In genomic region chr1:130515316-130515715, GRCm38 (mm10) we compare ENCODE assay signal across 13 mouse cellular contexts.
"Had no signal": no experiment of that assay in that cellular context is flagged by ENCODE, and none has a peak within 500 bp of the region (broad histone marks: within the 10 kb centered on the region; RNA-seq: fewer than 3 reads in every experiment).

No protein-coding gene starts in this region.

- H3K9me3 ChIP-seq: intestine, embryonic 15.5 days; kidney, embryonic 15.5 days; limb, embryonic 15.5 days; liver, embryonic 12.5 days; lung, embryonic 15.5 days; midbrain, embryonic 10.5 days; neural tube, embryonic 12.5 days had no signal

- H3K36me3 ChIP-seq: intestine, embryonic 15.5 days; kidney, embryonic 15.5 days; limb, embryonic 15.5 days; liver, embryonic 12.5 days; lung, embryonic 15.5 days; midbrain, embryonic 10.5 days; neural tube, embryonic 12.5 days had no signal

- DNase-seq: kidney, adult 18-20 months; kidney, postnatal 25 days; lung, postnatal 4 days; midbrain, embryonic 14.5 days; right cerebral cortex, postnatal 14 days; thymus, postnatal 4 days had no signal

- H3K9ac ChIP-seq: intestine, embryonic 15.5 days; kidney, embryonic 15.5 days; limb, embryonic 15.5 days; liver, embryonic 12.5 days; lung, embryonic 15.5 days; neural tube, embryonic 12.5 days had no signal

- H3K4me1 ChIP-seq: midbrain, embryonic 10.5 days; neural tube, embryonic 12.5 days had no signal

- H3K27me3 ChIP-seq: intestine, embryonic 15.5 days; kidney, embryonic 15.5 days; limb, embryonic 15.5 days; liver, embryonic 12.5 days; lung, embryonic 15.5 days; neural tube, embryonic 12.5 days had no signal

- H3K27ac ChIP-seq: intestine, embryonic 15.5 days; kidney, embryonic 15.5 days; limb, embryonic 15.5 days; liver, embryonic 12.5 days; lung, embryonic 15.5 days; midbrain, embryonic 10.5 days; neural tube, embryonic 12.5 days had no signal

- H3K4me2 ChIP-seq: intestine, embryonic 15.5 days; kidney, embryonic 15.5 days; limb, embryonic 15.5 days; liver, embryonic 12.5 days; lung, embryonic 15.5 days; neural tube, embryonic 12.5 days had no signal

- ATAC-seq: intestine, embryonic 15.5 days; liver, embryonic 12.5 days had no signal

- H3K4me3 ChIP-seq: intestine, embryonic 15.5 days; kidney, embryonic 15.5 days; limb, embryonic 15.5 days; liver, embryonic 12.5 days; lung, embryonic 15.5 days; midbrain, embryonic 10.5 days; neural tube, embryonic 12.5 days had no signal
